Mouse (Mus musculus): ENCODE data around the gene Adgra1. TPM values are rescaled to one million over a fixed set of nuclear protein-coding genes. Genes with fewer than 3 reads are reported as not detected.
A peak's percentile ranks its signal among the peaks of the same experiment; 100 is the strongest.

Adgra1 gene
- polyA plus RNA-seq (2014; fragmentation: Nextera tagmentation; extraction: Ambion mirVana): 16.5 and 24.2 TPM in 2 replicates

- peak; percentile 78 for ATAC-seq (ENCODE audit: low FRiP score, low TSS enrichment)
- H3K4me3 ChIP-seq (replicated peaks; ENCODE audit: low read depth, low read length): peak within 1 kb of the TSS; percentile 39
- peak within 1 kb of the TSS; percentile 65 for H3K4me2 ChIP-seq (ENCODE audit: low read length)
- H3K27ac ChIP-seq (replicated peaks; ENCODE audit: low read depth, low read length): peak within 1 kb of the TSS; percentile 82
- no peaks in the 10 kb centered on the region for H3K27me3 ChIP-seq (ENCODE audit: control insufficient read depth, insufficient read depth, low read length)
- H3K9ac ChIP-seq (replicated peaks; ENCODE audit: low read length): peak within 1 kb of the TSS; percentile 47
- peaks cover 55% of the 10 kb centered on the region for H3K4me1 ChIP-seq (ENCODE audit: control insufficient read depth, insufficient read depth, low read length)
- no peaks in the 10 kb centered on the region for H3K36me3 ChIP-seq (ENCODE audit: control insufficient read depth, insufficient read depth, low read length)
- H3K9me3 ChIP-seq (ENCODE audit: control insufficient read depth, low read length): no peaks in the 10 kb centered on the region
- under 1% methylated on average over 27 of the region's 27 CpGs for WGBS
- peak; percentile 92 for DNase-seq
Measured at GRCm38 (mm10) chr7:139834036-139834435, at the start of gene Adgra1. TSS of gene Adgra1 (plus strand) at chr7:139834174.

DNA sequence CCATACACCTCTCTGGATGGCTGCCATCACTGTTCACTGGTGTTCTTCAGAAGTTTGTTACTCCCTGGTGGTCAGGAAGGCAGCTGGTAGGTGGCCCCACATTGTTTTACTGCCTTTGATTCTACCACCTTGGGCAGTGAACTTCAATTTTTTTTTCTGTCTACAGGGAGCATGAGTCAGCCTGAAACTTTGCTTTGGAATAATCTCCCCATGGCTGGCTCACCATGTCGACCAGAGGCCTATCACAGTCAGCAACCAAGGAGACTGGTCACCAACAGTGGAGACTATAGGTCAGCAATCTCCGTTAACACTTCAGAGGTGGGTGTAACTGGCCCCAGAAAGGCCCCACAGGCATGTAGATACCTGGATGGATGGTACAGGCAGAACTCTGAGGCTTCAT is 46.6 kb upstream of the Adgra1 start:
- Histone ChIP-seq H3K4me1 (ENCODE audit: control insufficient read depth, insufficient read depth, low read length) (peaks cover 7% of the 10 kb centered on the region; the same call in 1 of the 2 replicates), H3K36me3 (ENCODE audit: control insufficient read depth, insufficient read depth, low read length) (no peaks in the 10 kb centered on the region), H3K4me3 (replicated peaks; ENCODE audit: low read depth, low read length) (no peak overlapping the region), H3K9me3 (ENCODE audit: control insufficient read depth, low read length) (no peaks in the 10 kb centered on the region), H3K27me3 (ENCODE audit: control insufficient read depth, insufficient read depth, low read length) (no peaks in the 10 kb centered on the region), H3K4me2 (ENCODE audit: low read length) (no peak overlapping the region), H3K9ac (replicated peaks; ENCODE audit: low read length) (no peak overlapping the region), H3K27ac (replicated peaks; ENCODE audit: low read depth, low read length) (no peak overlapping the region)
- DNase-seq (no peak), ATAC-seq (ENCODE audit: low FRiP score, low TSS enrichment) (no peak)
- WGBS: 83% methylated on average over 2 of the region's 2 CpGs

DNA sequence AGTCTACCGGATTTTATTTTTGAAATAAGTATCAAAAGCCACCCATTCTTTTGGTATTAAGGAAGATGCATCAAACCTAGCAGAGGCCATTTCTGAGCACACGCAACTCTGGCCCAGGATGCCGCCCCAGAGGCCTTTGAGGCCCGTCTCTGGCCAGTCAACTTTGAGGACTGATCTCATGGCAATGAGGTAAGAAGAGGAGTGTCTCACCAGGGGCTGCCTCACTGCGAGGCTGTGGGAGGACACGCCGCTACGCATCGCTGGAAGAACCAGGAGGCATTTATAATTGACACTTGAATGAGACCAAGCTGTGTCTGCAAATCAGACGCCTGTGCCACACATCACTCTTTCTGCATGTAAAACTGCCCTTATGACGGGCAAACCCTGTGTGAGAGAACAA is 45.0 kb upstream of the Adgra1 start:
- Histone ChIP-seq H3K9me3 (ENCODE audit: control insufficient read depth, low read length) (no peaks in the 10 kb centered on the region), H3K4me2 (ENCODE audit: low read length) (no peak overlapping the region), H3K4me1 (ENCODE audit: control insufficient read depth, insufficient read depth, low read length) (peaks cover 7% of the 10 kb centered on the region; the same call in 1 of the 2 replicates), H3K27ac (replicated peaks; ENCODE audit: low read depth, low read length) (no peak overlapping the region), H3K27me3 (ENCODE audit: control insufficient read depth, insufficient read depth, low read length) (no peaks in the 10 kb centered on the region), H3K4me3 (replicated peaks; ENCODE audit: low read depth, low read length) (no peak overlapping the region), H3K9ac (replicated peaks; ENCODE audit: low read length) (no peak overlapping the region), H3K36me3 (ENCODE audit: control insufficient read depth, insufficient read depth, low read length) (no peaks in the 10 kb centered on the region)
- 34% methylated on average over 11 of the region's 11 CpGs for WGBS
- DNase-seq (no peak), ATAC-seq (ENCODE audit: low FRiP score, low TSS enrichment) (no peak)

- no peak for ATAC-seq (ENCODE audit: low FRiP score, low TSS enrichment)
- Histone ChIP-seq H3K27me3 (ENCODE audit: control insufficient read depth, insufficient read depth, low read length) (no peaks in the 10 kb centered on the region), H3K36me3 (ENCODE audit: control insufficient read depth, insufficient read depth, low read length) (no peaks in the 10 kb centered on the region), H3K27ac (replicated peaks; ENCODE audit: low read depth, low read length) (no peak overlapping the region), H3K4me3 (replicated peaks; ENCODE audit: low read depth, low read length) (no peak overlapping the region), H3K9ac (replicated peaks; ENCODE audit: low read length) (no peak overlapping the region), H3K9me3 (ENCODE audit: control insufficient read depth, low read length) (no peaks in the 10 kb centered on the region), H3K4me2 (ENCODE audit: low read length) (no peak overlapping the region), H3K4me1 (ENCODE audit: control insufficient read depth, insufficient read depth, low read length) (peaks cover 7% of the 10 kb centered on the region; the same call in 1 of the 2 replicates)
- DNase-seq: no peak
- 87% methylated on average over 4 of the region's 4 CpGs for WGBS
Measured at GRCm38 (mm10) chr7:139789718-139790117, 44.3 kb upstream of the Adgra1 start.

DNA sequence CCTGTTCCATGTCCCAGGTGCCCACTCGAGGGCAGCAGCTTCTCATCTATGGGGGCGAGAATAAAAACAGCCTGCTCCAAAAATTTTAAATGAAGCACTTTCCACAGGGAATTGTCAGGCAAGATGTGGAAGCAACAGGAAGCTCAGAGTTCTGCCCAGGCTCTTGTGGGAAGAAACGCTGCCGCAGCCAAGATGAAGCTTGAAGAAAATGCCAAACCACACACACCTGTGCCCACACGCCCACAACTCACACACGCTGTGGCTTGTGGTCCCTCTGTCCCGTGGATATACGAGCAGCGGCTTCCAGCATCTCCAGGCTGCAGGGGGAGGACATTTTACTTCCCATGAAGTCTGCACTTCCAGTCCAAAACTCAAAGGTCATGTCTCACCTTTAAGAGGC is 42.4 kb upstream of the Adgra1 start:
- Histone ChIP-seq H3K27ac (replicated peaks; ENCODE audit: low read depth, low read length) (no peak overlapping the region), H3K4me1 (ENCODE audit: control insufficient read depth, insufficient read depth, low read length) (peaks cover 7% of the 10 kb centered on the region; the same call in 1 of the 2 replicates), H3K9me3 (ENCODE audit: control insufficient read depth, low read length) (no peaks in the 10 kb centered on the region), H3K36me3 (ENCODE audit: control insufficient read depth, insufficient read depth, low read length) (no peaks in the 10 kb centered on the region), H3K9ac (replicated peaks; ENCODE audit: low read length) (no peak overlapping the region), H3K4me2 (ENCODE audit: low read length) (no peak overlapping the region), H3K4me3 (replicated peaks; ENCODE audit: low read depth, low read length) (no peak overlapping the region), H3K27me3 (ENCODE audit: control insufficient read depth, insufficient read depth, low read length) (no peaks in the 10 kb centered on the region)
- 78% methylated on average over 9 of the region's 9 CpGs for WGBS
- DNase-seq (no peak), ATAC-seq (ENCODE audit: low FRiP score, low TSS enrichment) (no peak)

DNA sequence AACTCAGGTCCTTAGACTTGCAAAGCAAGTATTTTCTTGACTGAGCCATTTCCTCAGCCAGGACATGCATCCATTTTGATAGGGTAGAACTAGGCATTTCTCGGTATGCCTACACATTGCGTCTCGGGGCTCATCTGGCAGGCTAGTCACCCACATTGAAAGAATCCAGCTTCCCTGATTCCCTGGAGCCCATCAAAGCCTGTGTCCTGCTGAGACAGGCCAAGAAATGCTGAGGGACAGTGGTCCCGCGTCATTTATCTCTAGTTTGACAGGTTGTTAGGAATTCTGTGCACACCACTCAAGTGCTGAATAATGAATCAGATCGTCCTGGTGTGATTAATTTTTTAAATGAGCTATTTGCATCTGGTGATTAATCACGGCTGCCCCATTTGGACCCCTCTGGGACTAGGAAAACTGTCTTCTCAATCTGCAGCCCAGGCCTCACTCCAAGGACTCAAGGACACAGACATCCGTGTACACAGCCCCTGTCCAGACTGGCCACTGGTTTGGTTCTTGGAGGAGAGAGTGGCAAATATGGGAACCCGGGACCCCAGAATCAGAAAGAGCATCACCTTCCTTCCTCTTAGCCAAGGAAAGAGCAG is 38.9 kb upstream of the Adgra1 start:
- no peak overlapping the region for H3K9ac ChIP-seq (replicated peaks; ENCODE audit: low read length)
- no peak overlapping the region for H3K4me3 ChIP-seq (replicated peaks; ENCODE audit: low read depth, low read length)
- peak; percentile 40 for DNase-seq
- no peak overlapping the region for H3K27ac ChIP-seq (replicated peaks; ENCODE audit: low read depth, low read length)
- H3K27me3 ChIP-seq (ENCODE audit: control insufficient read depth, insufficient read depth, low read length): no peaks in the 10 kb centered on the region
- WGBS: 49% methylated on average over 9 of the region's 9 CpGs
- H3K9me3 ChIP-seq (ENCODE audit: control insufficient read depth, low read length): no peaks in the 10 kb centered on the region
- H3K4me2 ChIP-seq (ENCODE audit: low read length): no peak overlapping the region
- ATAC-seq (ENCODE audit: low FRiP score, low TSS enrichment): no peak
- H3K36me3 ChIP-seq (ENCODE audit: control insufficient read depth, insufficient read depth, low read length): no peaks in the 10 kb centered on the region
- H3K4me1 ChIP-seq (ENCODE audit: control insufficient read depth, insufficient read depth, low read length): no peaks in the 10 kb centered on the region

DNA sequence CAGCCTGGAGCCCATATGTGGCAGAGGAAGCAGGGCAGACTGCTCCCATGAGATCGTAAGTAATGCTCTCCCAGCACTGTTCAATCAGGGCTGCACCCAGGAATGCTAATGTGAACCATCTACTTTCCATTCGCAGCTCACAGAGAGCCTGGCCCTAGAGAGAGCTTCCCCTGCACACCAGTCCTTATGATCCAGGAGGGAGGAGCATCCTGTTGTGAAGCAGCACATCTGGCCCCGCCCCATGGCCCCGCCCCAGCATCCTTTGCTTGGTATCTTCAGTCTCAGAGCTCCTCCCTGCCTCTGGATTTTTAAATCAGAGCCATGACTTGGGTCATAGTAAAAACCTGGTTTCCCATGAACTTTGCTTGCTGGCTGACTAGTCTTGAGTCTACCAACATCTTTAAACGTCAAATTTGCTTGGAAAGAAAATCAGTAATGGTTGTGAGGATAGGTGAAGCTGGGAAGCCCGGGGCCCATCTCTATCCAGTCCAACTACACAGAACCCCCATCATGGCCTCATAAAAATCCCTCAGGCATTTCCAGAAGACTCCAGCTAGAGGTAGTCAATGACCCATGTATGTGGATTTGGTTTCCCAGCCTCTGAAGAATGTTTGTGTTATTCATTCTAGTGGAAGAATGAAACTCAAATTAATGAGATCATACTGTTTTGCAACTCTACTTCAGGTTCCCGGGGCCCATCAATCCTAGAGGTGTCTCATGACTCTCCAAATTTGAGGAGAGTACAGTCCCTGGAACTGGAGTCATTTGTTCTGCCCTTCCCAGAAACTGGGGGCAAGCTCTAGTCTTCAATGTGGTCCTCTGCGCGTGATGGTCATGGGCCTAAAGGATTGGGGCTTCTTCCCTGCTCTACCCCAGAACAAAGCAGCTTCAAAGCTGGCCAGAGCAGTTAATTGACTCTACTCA is 36.5 kb upstream of the Adgra1 start:
- no peak for ATAC-seq (ENCODE audit: low FRiP score, low TSS enrichment)
- no peak overlapping the region for H3K4me3 ChIP-seq (replicated peaks; ENCODE audit: low read depth, low read length)
- no peak overlapping the region for H3K9ac ChIP-seq (replicated peaks; ENCODE audit: low read length)
- no peaks in the 10 kb centered on the region for H3K4me1 ChIP-seq (ENCODE audit: control insufficient read depth, insufficient read depth, low read length)
- no peaks in the 10 kb centered on the region for H3K36me3 ChIP-seq (ENCODE audit: control insufficient read depth, insufficient read depth, low read length)
- H3K27ac ChIP-seq (replicated peaks; ENCODE audit: low read depth, low read length): no peak overlapping the region
- DNase-seq: no peak
- no peaks in the 10 kb centered on the region for H3K9me3 ChIP-seq (ENCODE audit: control insufficient read depth, low read length)
- no peak overlapping the region for H3K4me2 ChIP-seq (ENCODE audit: low read length)
- H3K27me3 ChIP-seq (ENCODE audit: control insufficient read depth, insufficient read depth, low read length): no peaks in the 10 kb centered on the region
- WGBS: 74% methylated on average over 9 of the region's 9 CpGs

GRCm38 (mm10) chr7:139806175-139806601 is 27.8 kb upstream of the Adgra1 start:
- Histone ChIP-seq H3K4me1 (ENCODE audit: control insufficient read depth, insufficient read depth, low read length) (peaks cover 6% of the 10 kb centered on the region; the same call in 1 of the 2 replicates), H3K4me3 (replicated peaks; ENCODE audit: low read depth, low read length) (no peak overlapping the region), H3K27me3 (ENCODE audit: control insufficient read depth, insufficient read depth, low read length) (no peaks in the 10 kb centered on the region), H3K36me3 (ENCODE audit: control insufficient read depth, insufficient read depth, low read length) (no peaks in the 10 kb centered on the region), H3K27ac (replicated peaks; ENCODE audit: low read depth, low read length) (no peak overlapping the region), H3K9ac (replicated peaks; ENCODE audit: low read length) (no peak overlapping the region), H3K4me2 (ENCODE audit: low read length) (no peak overlapping the region), H3K9me3 (ENCODE audit: control insufficient read depth, low read length) (no peaks in the 10 kb centered on the region)
- ATAC-seq (ENCODE audit: low FRiP score, low TSS enrichment) (no peak), DNase-seq (peak; percentile 46)
- 17% methylated on average over 8 of the region's 8 CpGs for WGBS
